Mouse (Mus musculus) heart, embryonic 14.5 days (tissue): Measurements from ENCODE around the gene Camk2g. TPM values are rescaled to one million over a fixed set of nuclear protein-coding genes. Genes with fewer than 3 reads are reported as not detected.

ENCODE experiments used
- ATAC-seq: fragments of 200-750 bp; cut with Nextera tagmentation; 2 replicates; pipeline ENCODE4 v1.8.0; 2017; ENCODE audit warnings: low read depth, moderate TSS enrichment; ENCODE audit not compliant: insufficient number of reproducible peaks, insufficient read depth, low FRiP score
- H3K27ac ChIP-seq, 2 experiments: fragments of 200-500 bp in 1 of 2; fragments of 300-500 bp in 1 of 2; sonication (generic) in 1 of 2; replicated peaks in 1 of 2; 2 replicates each; pipeline ENCODE4 v1.5.1; 2012 to 2014; ENCODE audit warnings: low read depth in 2 of 2, low read length in 2 of 2, control low read depth in 1 of 2, mild to moderate bottlenecking in 1 of 2, mixed read lengths in 1 of 2; ENCODE audit not compliant: control insufficient read depth in 1 of 2, insufficient read depth in 1 of 2
- H3K27me3 ChIP-seq: fragments of 300-500 bp; sonication (generic); 2 replicates; pipeline ENCODE4 v1.6.1; 2014; ENCODE audit warnings: mild to moderate bottlenecking, low read length, control low read depth; ENCODE audit not compliant: control insufficient read depth, insufficient read depth
- H3K36me3 ChIP-seq: fragments of 300-500 bp; sonication (generic); 2 replicates; pipeline ENCODE4 v1.6.1; 2014; ENCODE audit warnings: mild to moderate bottlenecking, control low read depth, low read length, mixed read lengths; ENCODE audit not compliant: control insufficient read depth, insufficient read depth
- H3K4me1 ChIP-seq, 2 experiments: fragments of 200-500 bp in 1 of 2; fragments of 300-500 bp in 1 of 2; sonication (generic) in 1 of 2; 2 replicates each; pipeline ENCODE4 v1.6.1; 2012 to 2014; ENCODE audit warnings: low read length in 2 of 2, control low read depth in 1 of 2, mixed read lengths in 1 of 2; ENCODE audit not compliant: control insufficient read depth in 2 of 2, insufficient read depth in 2 of 2
- H3K4me2 ChIP-seq: fragments of 300-500 bp; sonication (generic); 2 replicates; pipeline ENCODE4 v1.6.1; 2014; ENCODE audit warnings: mild to moderate bottlenecking, low read length
- H3K4me3 ChIP-seq, 2 experiments: fragments of 200-500 bp in 1 of 2; fragments of 300-500 bp in 1 of 2; sonication (generic) in 1 of 2; 2 replicates each; pipeline ENCODE4 v1.5.1; 2012 to 2014; ENCODE audit warnings: low read length in 2 of 2, mild to moderate bottlenecking in 2 of 2, control low read depth in 1 of 2, low read depth in 1 of 2, moderate library complexity in 1 of 2; ENCODE audit not compliant: control insufficient read depth in 1 of 2, insufficient read depth in 1 of 2
- H3K9ac ChIP-seq: fragments of 300-500 bp; sonication (generic); 2 replicates; pipeline ENCODE4 v1.6.1; 2014; ENCODE audit warnings: mild to moderate bottlenecking, low read length
- H3K9me3 ChIP-seq: fragments of 300-500 bp; sonication (generic); 2 replicates; pipeline ENCODE4 v1.6.1; 2016; ENCODE audit warnings: low read length, control low read depth; ENCODE audit not compliant: control insufficient read depth
- WGBS: fragments of 180-500 bp; shearing (Covaris S2); extraction: QIAGEN DNeasy Blood & Tissue Kit; methylation state at CpG from one replicate; pipeline ENCODE4 v1.1.7; 2014; 5-methylcytosine and 5-hydroxymethylcytosine counted together
- polyA plus RNA-seq: library from polyadenylated mRNA; unstranded; fragments of >200 nt; fragmentation: Nextera tagmentation; extraction: Ambion mirVana; gene quantifications from 2 replicates; pipeline ENCODE4 v1.2.1, GENCODE M21; 2014

Gene Camk2g
- polyA plus RNA-seq, 1 experiment from 2014 or later, result 64.0 TPM

GRCm38 (mm10) chr14:20772808-20773207, 21.1 kb downstream of the Camk2g start:
- peak overlapping the region; percentile 30; the same call in 1 of the 2 replicates for H3K9ac ChIP-seq

GRCm38 (mm10) chr14:20771941-20772340, 21.9 kb downstream of the Camk2g start:
- H3K9ac ChIP-seq, result no peak overlapping the region
- H3K27ac ChIP-seq, result 0 out of 4 replicates have a peak overlapping the region, but pooled peaks of 1 of the 2 experiments have one; percentile 68
- no peaks in the 10 kb centered on the region for H3K27me3 ChIP-seq
- no peak for ATAC-seq
- H3K4me1 ChIP-seq, result peaks cover 17 to 58% of the 10 kb centered on the region in 2 experiments
- 85% methylated on average over 3 of the region's 3 CpGs for WGBS
- peaks cover 54% of the 10 kb centered on the region for H3K36me3 ChIP-seq
- H3K4me3 ChIP-seq, result no peak overlapping the region
- no peak overlapping the region for H3K4me2 ChIP-seq
- no peaks in the 10 kb centered on the region for H3K9me3 ChIP-seq

More at GRCm38 (mm10) chr14:20772808-20773207, 21.1 kb downstream of the Camk2g start:
- H3K27me3 ChIP-seq, result no peaks in the 10 kb centered on the region
- H3K9me3 ChIP-seq, result no peaks in the 10 kb centered on the region
- H3K36me3 ChIP-seq, result peaks cover 55% of the 10 kb centered on the region
- 23% methylated on average over 6 of the region's 6 CpGs for WGBS
- no peak overlapping the region for H3K4me3 ChIP-seq
- peak overlapping the region; percentile 53 to 68; a peak in 3 of 4 replicates for H3K27ac ChIP-seq
- H3K4me2 ChIP-seq, result no peak overlapping the region
- no peak for ATAC-seq
- H3K4me1 ChIP-seq, result peaks cover 17 to 51% of the 10 kb centered on the region in 2 experiments

GRCm38 (mm10) chr14:20768581-20768980, 25.3 kb downstream of the Camk2g start:
- no peaks in the 10 kb centered on the region for H3K27me3 ChIP-seq
- peak overlapping the region; percentile 96 to 97 for H3K27ac ChIP-seq
- ATAC-seq, result peak; percentile 73
- peaks cover 62% of the 10 kb centered on the region for H3K36me3 ChIP-seq
- peak overlapping the region; percentile 38 for H3K4me2 ChIP-seq
- no peaks in the 10 kb centered on the region for H3K9me3 ChIP-seq
- no peak overlapping the region; a peak in 1 of 4 replicates for H3K4me3 ChIP-seq
- WGBS, result 20% methylated on average over 5 of the region's 5 CpGs
- H3K9ac ChIP-seq, result peak overlapping the region; percentile 66
- peaks cover 28 to 62% of the 10 kb centered on the region in 2 experiments for H3K4me1 ChIP-seq

GRCm38 (mm10) chr14:20767936-20768335, 26.0 kb downstream of the Camk2g start:
- H3K4me3 ChIP-seq, result no peak overlapping the region
- no peaks in the 10 kb centered on the region for H3K9me3 ChIP-seq
- peak overlapping the region; percentile 38; the same call in 1 of the 2 replicates for H3K4me2 ChIP-seq
- H3K9ac ChIP-seq, result peak overlapping the region; percentile 63
- peak overlapping the region; percentile 96 to 97 for H3K27ac ChIP-seq
- H3K27me3 ChIP-seq, result no peaks in the 10 kb centered on the region
- ATAC-seq, result no peak
- peaks cover 24 to 55% of the 10 kb centered on the region in 2 experiments for H3K4me1 ChIP-seq
- 64% methylated on average over 7 of the region's 7 CpGs for WGBS
- H3K36me3 ChIP-seq, result peaks cover 68% of the 10 kb centered on the region

- H3K36me3 ChIP-seq, result peaks cover 82% of the 10 kb centered on the region
- H3K9ac ChIP-seq, result peak overlapping the region; percentile 55; the same call in 1 of the 2 replicates
- peak overlapping the region; percentile 94 to 96 for H3K27ac ChIP-seq
- WGBS, result 11% methylated on average over 12 of the region's 12 CpGs
- peaks cover 20 to 43% of the 10 kb centered on the region in 2 experiments for H3K4me1 ChIP-seq
- ATAC-seq, result peak; percentile 86
- no peaks in the 10 kb centered on the region for H3K9me3 ChIP-seq
- peak overlapping the region; percentile 31 for H3K4me2 ChIP-seq
- H3K4me3 ChIP-seq, result no peak overlapping the region
- no peaks in the 10 kb centered on the region for H3K27me3 ChIP-seq
Measured at GRCm38 (mm10) chr14:20765642-20766258, 28.1 kb downstream of the Camk2g start.

GRCm38 (mm10) chr14:20764942-20765341, 28.9 kb downstream of the Camk2g start:
- Histone ChIP-seq H3K36me3 (peaks cover 82% of the 10 kb centered on the region), H3K9ac (peak overlapping the region; percentile 65)

GRCm38 (mm10) chr14:20758768-20759435, 35.0 kb downstream of the Camk2g start:
- ATAC-seq, result peak; percentile 32; the same call in 1 of the 2 replicates

More at GRCm38 (mm10) chr14:20764942-20765341, 28.9 kb downstream of the Camk2g start:
- no peak for ATAC-seq
- peak overlapping the region; percentile 1; the same call in 1 of the 2 replicates for H3K4me2 ChIP-seq
- no peaks in the 10 kb centered on the region for H3K9me3 ChIP-seq
- 78% methylated on average over 5 of the region's 5 CpGs for WGBS
- H3K4me3 ChIP-seq, result no peak overlapping the region
- H3K27ac ChIP-seq, result peak overlapping the region; percentile 94 to 96
- H3K27me3 ChIP-seq, result no peaks in the 10 kb centered on the region
- peaks cover 20 to 43% of the 10 kb centered on the region in 2 experiments for H3K4me1 ChIP-seq

More at GRCm38 (mm10) chr14:20758768-20759435, 35.0 kb downstream of the Camk2g start:
- Histone ChIP-seq H3K27me3 (no peaks in the 10 kb centered on the region), H3K4me2 (no peak overlapping the region), H3K36me3 (peaks cover 98% of the 10 kb centered on the region), H3K4me3 (no peak overlapping the region), H3K9me3 (no peaks in the 10 kb centered on the region), H3K4me1 (peaks cover 6 to 8% of the 10 kb centered on the region in 2 experiments), H3K9ac (no peak overlapping the region), H3K27ac (peak overlapping the region; percentile 18 to 38; a peak in 3 of 4 replicates)
- WGBS, result 57% methylated on average over 8 of the region's 8 CpGs
